Mouse (Mus musculus): ENCODE measurements around the gene Trak1.

Gene Trak1

DNA sequence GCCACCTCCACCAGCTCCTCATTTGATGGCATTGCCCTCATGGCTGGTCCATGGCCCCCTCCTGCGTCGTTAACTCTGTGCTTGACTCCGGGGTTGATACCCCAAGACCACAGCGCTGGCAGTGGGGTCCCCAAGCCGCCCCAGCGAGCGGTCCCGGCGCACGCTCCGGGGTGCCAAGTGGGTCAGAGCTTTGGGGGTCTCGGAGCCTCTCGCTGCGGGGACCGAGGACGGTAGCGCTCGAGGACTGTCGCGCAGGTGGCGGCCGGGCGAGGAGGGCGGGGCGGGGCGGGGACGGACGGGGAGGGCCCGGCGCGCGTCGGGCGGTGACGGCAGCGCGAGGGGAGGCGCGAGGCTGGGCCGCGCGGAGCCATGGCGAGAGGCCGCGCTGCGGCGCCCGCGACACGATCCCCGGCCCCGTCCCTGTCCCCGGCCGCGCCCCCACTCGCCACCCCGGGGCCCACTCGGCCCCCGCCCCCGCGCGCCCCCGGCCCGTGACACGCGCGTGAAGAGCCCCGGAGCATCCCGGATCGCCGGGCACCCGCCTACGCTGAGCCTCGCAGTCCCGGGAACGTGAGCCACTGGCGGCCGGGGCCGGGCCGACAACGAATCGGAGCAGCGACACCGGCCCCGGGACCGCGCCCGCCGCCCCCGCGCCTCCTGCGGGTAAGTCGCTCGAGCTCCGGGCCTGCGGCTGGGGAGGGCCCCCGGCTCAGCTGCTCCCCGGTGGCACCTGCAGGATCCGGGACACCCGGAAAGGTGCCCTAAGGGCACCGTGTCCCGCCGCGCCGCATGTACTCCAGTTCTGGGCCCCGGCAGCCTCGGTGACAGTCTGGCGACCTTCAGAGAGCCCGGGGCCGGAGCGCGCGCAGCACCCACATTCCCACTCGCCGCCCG is at the start of gene Trak1:
Gene Trak1 (plus strand): TSS at position 332 of the 894 bp plus-strand sequence.
- peak; percentile 77 to 85 for DNase-seq

- DNase-seq = peak; percentile 78 to 88
These were observed 49.1 kb upstream of the Trak1 start for GRCm38 (mm10) chr9:121247956-121248775.

GRCm38 (mm10) chr9:121249805-121250204 is 47.5 kb upstream of the Trak1 start:
- peak; percentile 17 to 40 for DNase-seq

DNA sequence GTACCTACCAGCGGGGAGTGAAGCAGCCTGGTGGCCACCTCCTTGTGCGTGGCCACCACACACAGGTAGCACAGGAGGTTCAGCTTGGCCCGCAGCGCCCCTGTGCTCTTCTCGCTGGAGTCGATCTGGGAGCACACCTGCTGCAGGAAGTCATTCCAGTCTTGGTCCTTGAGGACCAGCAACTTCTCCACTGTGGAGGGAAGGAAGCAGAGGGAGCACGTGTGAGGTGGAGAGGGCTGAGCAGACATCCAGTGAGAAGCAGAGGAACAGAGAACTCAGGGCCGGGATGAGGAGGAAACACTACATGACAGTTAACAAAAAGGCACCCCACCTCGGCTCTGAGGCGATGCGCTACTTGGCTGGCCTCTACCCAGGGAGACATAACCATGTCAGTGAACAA is 46.4 kb upstream of the Trak1 start:
- DNase-seq = peak in 1 of 2 experiments; percentile 3

GRCm38 (mm10) chr9:121253983-121254382 is 43.3 kb upstream of the Trak1 start:
- peak in 1 of 2 experiments; percentile 10 for DNase-seq

GRCm38 (mm10) chr9:121254761-121255160 is 42.5 kb upstream of the Trak1 start:
- DNase-seq = peak in 1 of 2 experiments; percentile 9

DNA sequence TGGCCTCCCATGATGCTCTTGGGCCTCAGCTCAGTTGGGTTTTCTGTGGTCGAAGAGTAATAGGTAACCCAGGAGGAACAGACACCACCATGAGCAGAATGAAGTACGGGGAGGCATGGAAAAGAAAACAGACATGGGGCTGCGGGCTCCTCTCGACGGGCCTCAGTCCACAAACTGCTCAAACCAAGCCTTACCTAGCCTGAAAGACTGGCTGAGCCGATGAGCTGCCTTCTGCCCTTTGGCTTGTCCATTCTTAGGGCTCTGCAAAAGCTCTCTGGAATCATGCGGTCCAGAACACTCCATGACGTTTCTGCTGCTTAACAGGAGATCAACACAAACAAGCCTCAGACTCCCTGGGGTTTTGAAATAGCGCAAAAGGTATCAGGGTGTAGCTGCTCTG is 40.2 kb upstream of the Trak1 start:
- DNase-seq = peak in 1 of 2 experiments; percentile 7

- no peak for DNase-seq
These were observed 32.0 kb upstream of the Trak1 start for GRCm38 (mm10) chr9:121265307-121265706.

GRCm38 (mm10) chr9:121271149-121271548 is 26.2 kb upstream of the Trak1 start:
- DNase-seq = no peak

- no peak for DNase-seq
These were observed 25.7 kb upstream of the Trak1 start for GRCm38 (mm10) chr9:121271561-121271960.

DNA sequence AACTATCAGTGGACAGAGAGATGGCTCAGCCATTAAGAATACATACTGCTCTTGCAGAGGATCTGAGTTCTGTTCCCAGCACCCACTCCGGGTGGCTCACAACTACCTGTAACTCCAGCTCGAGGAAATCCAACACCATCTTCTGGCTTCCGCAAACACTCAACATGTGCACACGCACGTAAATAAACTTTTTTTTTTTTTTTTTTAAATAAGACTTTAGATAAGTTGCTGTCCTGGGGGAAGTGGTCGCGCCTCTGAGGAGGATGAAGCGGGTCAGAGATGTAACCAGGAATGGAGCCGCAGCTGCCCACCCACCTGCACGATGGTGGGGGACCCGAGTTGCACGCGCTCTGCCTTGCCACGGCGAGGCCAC is 20.6 kb upstream of the Trak1 start:
- DNase-seq = no peak

DNA sequence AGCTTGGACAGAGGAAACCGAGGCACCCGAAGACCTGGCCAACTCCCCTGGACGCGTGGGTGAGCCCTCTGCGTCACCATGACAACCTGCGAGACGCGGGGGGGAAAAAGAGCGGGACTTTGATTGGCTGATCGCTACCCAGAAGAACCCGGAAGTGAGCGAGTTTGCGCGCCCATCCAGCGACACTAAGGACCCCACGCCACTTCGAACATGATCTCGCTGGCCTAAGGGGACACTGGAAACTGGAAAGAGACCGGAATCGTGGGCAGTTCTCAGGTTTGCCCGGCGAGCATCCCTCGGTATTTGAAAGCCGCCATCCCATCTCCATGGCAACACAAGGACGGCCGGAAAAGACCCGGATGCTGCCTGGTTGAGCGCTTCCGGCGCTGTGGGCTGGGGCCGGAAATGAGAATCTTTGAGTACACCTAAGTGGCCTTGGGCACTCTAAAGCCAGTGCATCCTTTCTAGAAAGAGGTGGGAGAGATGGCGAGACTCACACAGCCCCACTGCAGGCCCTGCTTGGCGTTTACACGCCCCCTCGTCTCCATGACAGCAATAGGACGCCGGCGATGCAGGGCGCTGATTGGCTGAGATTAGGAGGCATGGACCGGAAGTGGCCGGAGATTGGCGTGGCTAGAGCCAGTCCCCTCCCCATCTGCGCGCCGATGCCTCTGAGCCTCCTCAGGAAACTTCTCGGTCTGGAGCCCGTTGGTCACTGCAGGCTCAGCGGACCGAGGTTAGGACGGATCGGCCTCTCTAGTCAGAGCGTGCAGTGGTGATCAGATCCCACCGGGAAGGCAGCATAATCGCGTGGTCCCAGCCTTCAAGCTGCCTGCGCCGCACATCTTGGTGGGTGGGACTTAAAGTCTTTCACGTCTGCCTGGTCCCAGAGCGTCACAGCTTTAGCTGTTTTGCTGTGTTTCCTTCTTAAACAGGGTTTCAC is 19.9 kb upstream of the Trak1 start, which contains the start of gene Ulk4:
Gene Ulk4 (minus strand): TSS at position 80 of the 943 bp plus-strand sequence.
- DNase-seq = peak; percentile 95

- DNase-seq = no peak
These were observed 18.1 kb upstream of the Trak1 start for GRCm38 (mm10) chr9:121279216-121279615.

- DNase-seq = no peak
These were observed 15.4 kb upstream of the Trak1 start for GRCm38 (mm10) chr9:121281891-121282290.

DNA sequence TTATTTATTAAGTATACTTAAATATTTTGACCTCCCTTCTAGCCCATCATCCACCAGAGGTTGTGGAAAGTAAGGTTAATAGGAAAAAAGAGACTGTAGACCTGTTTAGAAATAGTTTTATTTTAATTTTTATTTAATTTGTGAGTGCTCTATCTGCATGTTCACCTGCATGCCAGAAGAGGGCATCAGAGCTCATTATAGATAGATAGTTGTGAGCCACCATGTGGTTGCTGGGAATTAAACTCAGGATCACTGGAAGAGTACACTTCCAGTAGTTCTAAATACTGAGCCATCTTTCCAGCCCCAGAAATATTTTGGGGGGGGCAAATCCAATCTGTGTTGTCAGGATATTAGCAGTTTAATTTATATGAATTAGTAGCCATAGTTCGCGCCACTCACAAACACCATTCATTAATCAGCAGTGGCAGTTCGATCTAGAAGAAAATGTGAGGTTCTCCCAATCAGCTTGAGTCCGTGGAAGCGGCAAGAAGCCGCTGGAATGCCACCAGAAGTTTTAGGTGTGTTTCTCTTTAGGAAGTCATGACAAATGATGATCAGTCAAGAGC is 13.6 kb upstream of the Trak1 start:
- DNase-seq = no peak

GRCm38 (mm10) chr9:121284422-121284821 is 12.9 kb upstream of the Trak1 start:
- peak in 1 of 2 experiments; percentile 66 for DNase-seq

GRCm38 (mm10) chr9:121285341-121286324 is 11.7 kb upstream of the Trak1 start:
- peak; percentile 67 to 80 for DNase-seq

DNA sequence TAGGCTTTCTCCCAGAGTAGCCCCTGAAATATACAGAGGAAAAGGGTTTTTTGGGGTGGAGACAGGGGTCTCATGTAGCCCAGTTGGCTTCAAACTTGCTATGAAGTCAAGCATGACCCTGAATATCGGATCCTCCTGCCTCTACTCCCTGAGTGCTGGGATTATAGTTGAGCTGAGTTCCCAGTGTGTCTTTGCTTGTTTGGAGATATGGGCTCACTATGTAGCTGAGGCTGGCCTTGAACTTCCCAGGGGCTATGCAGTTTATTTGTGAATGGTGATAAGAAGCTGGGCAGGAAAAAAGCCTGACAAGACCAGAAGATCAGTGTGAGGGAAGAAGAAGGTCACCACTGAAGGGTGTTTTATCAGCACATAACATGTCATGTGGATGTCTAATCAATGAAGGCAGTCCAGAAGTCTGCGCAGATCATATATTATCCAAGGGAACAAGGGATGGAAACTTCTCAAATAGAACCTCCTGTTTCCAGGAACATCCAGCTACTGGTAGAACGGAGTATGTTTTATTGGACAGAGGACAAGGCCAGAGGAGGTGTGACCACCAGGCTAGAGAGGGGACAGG is 10.9 kb upstream of the Trak1 start:
- DNase-seq = no peak

- no peak for DNase-seq
These were observed 6.0 kb upstream of the Trak1 start for GRCm38 (mm10) chr9:121291275-121291674.

DNA sequence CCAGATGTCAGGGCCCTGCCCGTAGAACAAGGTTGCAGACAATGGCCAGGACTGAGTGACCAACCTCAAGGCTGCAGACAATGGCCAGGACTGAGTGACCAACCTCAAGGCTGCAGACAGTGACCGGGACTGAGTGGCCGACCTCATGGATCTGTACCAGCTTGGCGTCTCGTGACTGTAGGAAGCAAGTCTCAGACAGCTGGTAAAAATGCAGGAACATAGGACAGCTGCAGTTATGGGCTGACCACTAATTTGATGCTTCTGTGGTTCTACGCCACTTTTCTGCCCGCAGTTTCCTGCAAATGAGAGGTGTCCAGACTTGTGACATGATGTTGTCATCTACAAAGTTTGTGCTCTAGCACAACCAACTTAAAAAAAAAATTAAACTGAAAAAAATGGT is 4.1 kb upstream of the Trak1 start:
- no peak for DNase-seq
